Mouse (Mus musculus): ENCODE results near the gene Vsig2. TPM values are rescaled to one million over a fixed set of nuclear protein-coding genes. Genes with fewer than 3 reads are reported as not detected.
A peak's percentile ranks its signal among the peaks of the same experiment; 100 is the strongest.

The Vsig2 gene
- polyA plus RNA-seq, 1 experiment: 3.7 TPM

- H3K27me3 ChIP-seq (ENCODE audit: control insufficient read depth, insufficient read depth, low read length): no peaks in the 10 kb centered on the region
- no peak for DNase-seq (ENCODE audit: low read depth in 1 of 2, low spot score in 2 of 2)
- H3K4me1 ChIP-seq (ENCODE audit: control insufficient read depth, insufficient read depth, insufficient read length): peaks cover 12% of the 10 kb centered on the region
- 36% methylated on average over 3 of the region's 3 CpGs for WGBS
- no peaks in the 10 kb centered on the region for H3K36me3 ChIP-seq (ENCODE audit: control insufficient read depth, insufficient read depth, low read length)
- no peak overlapping the region for H3K27ac ChIP-seq (ENCODE audit: insufficient read depth, low read length)
- TF ChIP-seq CTCF (IDR thresholded peaks at IDR 0.05; ENCODE audit: extremely low read depth, insufficient read depth, insufficient read length, insufficient replicate concordance): no peak
- TF ChIP-seq POLR2A (IDR thresholded peaks at IDR 0.05; ENCODE audit: low read depth, low read length): no peak
- H3K4me3 ChIP-seq (ENCODE audit: extremely low read depth, insufficient read depth, insufficient read length): no peak overlapping the region
Measured at GRCm38 (mm10) chr9:37572204-37572876, 33.3 kb downstream of the Vsig2 start.

DNA sequence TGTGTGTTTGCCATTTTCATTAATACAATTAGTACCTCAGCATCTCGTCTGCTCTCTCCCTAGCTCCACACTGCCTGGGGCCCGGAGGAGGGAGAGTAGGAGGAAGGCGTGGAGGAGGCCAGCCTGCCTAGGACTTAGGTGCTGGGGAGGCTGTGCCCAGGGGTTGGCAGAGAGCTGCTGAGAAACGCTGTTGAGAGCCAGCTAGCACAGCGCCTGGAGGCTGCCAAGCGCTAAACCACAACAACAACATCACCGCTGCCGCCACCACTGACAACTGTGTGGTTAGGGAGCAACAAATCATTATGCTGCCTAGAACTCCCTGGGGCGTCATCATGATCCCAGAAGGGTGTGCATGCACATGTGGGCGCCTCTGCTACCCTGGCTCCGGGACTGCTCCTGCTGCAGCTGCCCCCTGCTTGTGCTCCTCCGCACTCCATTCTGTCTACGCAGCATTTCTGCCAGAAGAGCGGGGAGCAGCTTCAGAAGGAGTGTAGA lies 37.4 kb downstream of the Vsig2 start:
- TF ChIP-seq POLR2A (IDR thresholded peaks at IDR 0.05; ENCODE audit: low read depth, low read length) (no peak), CTCF (IDR thresholded peaks at IDR 0.05; ENCODE audit: extremely low read depth, insufficient read depth, insufficient read length, insufficient replicate concordance) (no peak)
- DNase-seq (ENCODE audit: low read depth in 1 of 2, low spot score in 2 of 2): peak; percentile 34 to 56
- Histone ChIP-seq H3K4me1 (ENCODE audit: control insufficient read depth, insufficient read depth, insufficient read length) (peaks cover 5% of the 10 kb centered on the region), H3K4me3 (ENCODE audit: extremely low read depth, insufficient read depth, insufficient read length) (no peak overlapping the region), H3K36me3 (ENCODE audit: control insufficient read depth, insufficient read depth, low read length) (no peaks in the 10 kb centered on the region), H3K27me3 (ENCODE audit: control insufficient read depth, insufficient read depth, low read length) (no peaks in the 10 kb centered on the region), H3K27ac (ENCODE audit: insufficient read depth, low read length) (no peak overlapping the region)
- 7% methylated on average over 14 of the region's 14 CpGs for WGBS

GRCm38 (mm10) chr9:37583594-37583993 lies 44.5 kb downstream of the Vsig2 start:
- Histone ChIP-seq H3K36me3 (ENCODE audit: control insufficient read depth, insufficient read depth, low read length) (no peaks in the 10 kb centered on the region), H3K4me3 (ENCODE audit: extremely low read depth, insufficient read depth, insufficient read length) (no peak overlapping the region), H3K27ac (ENCODE audit: insufficient read depth, low read length) (no peak overlapping the region), H3K27me3 (ENCODE audit: control insufficient read depth, insufficient read depth, low read length) (no peaks in the 10 kb centered on the region), H3K4me1 (ENCODE audit: control insufficient read depth, insufficient read depth, insufficient read length) (no peaks in the 10 kb centered on the region)
- peak in 1 of 2 experiments; percentile 9 for DNase-seq (ENCODE audit: low read depth in 1 of 2, low spot score in 2 of 2)
- no peak for TF ChIP-seq CTCF (IDR thresholded peaks at IDR 0.05; ENCODE audit: extremely low read depth, insufficient read depth, insufficient read length, insufficient replicate concordance)
- TF ChIP-seq POLR2A (IDR thresholded peaks at IDR 0.05; ENCODE audit: low read depth, low read length): no peak
- WGBS: 36% methylated on average over 5 of the region's 5 CpGs

DNA sequence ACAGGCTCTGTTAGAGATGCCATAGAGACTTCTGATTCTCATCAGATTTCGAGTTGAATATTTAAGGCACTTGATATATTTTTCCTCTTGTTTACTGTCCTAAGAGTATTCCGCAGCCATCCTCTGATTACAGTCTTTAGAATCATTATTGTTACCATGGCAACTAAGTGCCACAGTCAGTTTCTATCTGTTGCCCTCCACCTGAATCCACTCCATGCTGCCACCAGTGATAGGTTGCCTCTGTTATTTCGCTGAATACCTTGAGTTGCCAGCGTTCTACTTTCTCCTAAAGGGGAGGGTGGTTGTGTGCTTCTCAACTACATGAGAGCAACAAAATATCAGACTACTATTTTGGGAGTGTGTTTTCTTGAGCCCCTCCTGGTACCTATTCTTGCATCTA lies 47.7 kb downstream of the Vsig2 start:
- TF ChIP-seq POLR2A (IDR thresholded peaks at IDR 0.05; ENCODE audit: low read depth, low read length) (no peak), CTCF (IDR thresholded peaks at IDR 0.05; ENCODE audit: extremely low read depth, insufficient read depth, insufficient read length, insufficient replicate concordance) (no peak)
- WGBS: 91% methylated on average over 4 of the region's 4 CpGs
- no peak overlapping the region for H3K4me3 ChIP-seq (ENCODE audit: extremely low read depth, insufficient read depth, insufficient read length)
- no peaks in the 10 kb centered on the region for H3K4me1 ChIP-seq (ENCODE audit: control insufficient read depth, insufficient read depth, insufficient read length)
- H3K27ac ChIP-seq (ENCODE audit: insufficient read depth, low read length): no peak overlapping the region
- H3K27me3 ChIP-seq (ENCODE audit: control insufficient read depth, insufficient read depth, low read length): no peaks in the 10 kb centered on the region
- no peaks in the 10 kb centered on the region for H3K36me3 ChIP-seq (ENCODE audit: control insufficient read depth, insufficient read depth, low read length)
- DNase-seq (ENCODE audit: low read depth in 1 of 2, low spot score in 2 of 2): no peak

DNA sequence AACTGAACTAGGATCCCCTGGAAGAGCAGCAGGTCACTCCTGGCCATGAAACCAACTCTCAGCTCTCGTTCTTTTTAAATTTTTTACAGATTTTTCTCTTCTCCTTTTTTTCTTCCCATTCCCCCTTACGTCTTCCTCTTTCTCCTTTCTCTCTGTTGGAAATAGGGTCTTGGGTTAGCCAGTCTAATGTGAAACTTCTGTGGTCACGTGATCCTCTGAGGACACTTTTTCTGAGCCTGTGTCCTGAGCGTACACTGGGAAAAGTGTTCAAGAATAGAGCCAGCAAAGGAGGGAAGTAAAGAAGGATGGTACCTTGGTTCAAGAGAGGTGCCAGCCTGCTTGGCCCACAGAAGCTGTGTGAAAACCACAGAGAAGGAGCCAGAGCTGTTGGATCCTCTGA lies 51.3 kb downstream of the Vsig2 start:
- TF ChIP-seq CTCF (IDR thresholded peaks at IDR 0.05; ENCODE audit: extremely low read depth, insufficient read depth, insufficient read length, insufficient replicate concordance) (no peak), POLR2A (IDR thresholded peaks at IDR 0.05; ENCODE audit: low read depth, low read length) (no peak)
- Histone ChIP-seq H3K27ac (ENCODE audit: insufficient read depth, low read length) (no peak overlapping the region), H3K36me3 (ENCODE audit: control insufficient read depth, insufficient read depth, low read length) (no peaks in the 10 kb centered on the region), H3K27me3 (ENCODE audit: control insufficient read depth, insufficient read depth, low read length) (no peaks in the 10 kb centered on the region), H3K4me1 (ENCODE audit: control insufficient read depth, insufficient read depth, insufficient read length) (no peaks in the 10 kb centered on the region), H3K4me3 (ENCODE audit: extremely low read depth, insufficient read depth, insufficient read length) (no peak overlapping the region)
- no peak for DNase-seq (ENCODE audit: low read depth in 1 of 2, low spot score in 2 of 2)
- WGBS: 75% methylated on average over 4 of the region's 4 CpGs

DNA sequence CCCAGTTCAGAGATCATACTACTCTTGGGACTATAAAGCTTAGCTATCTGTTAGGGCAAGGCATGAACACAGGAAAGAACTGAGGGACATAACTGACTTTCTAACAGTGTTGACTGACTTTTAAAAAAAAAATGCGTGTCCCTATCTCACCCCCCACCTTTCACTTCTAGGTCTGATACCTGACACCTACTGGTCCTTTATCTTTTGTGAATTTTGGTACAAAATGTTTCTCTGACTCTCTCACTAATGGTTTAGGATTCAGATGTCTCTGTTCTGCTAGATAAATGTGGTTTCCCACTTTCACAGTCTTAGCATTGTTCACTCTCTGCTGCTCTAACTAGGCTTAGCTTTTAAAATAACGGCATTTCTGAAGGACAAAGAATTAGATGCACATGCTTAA lies 53.0 kb downstream of the Vsig2 start:
- no peak overlapping the region for H3K4me3 ChIP-seq (ENCODE audit: extremely low read depth, insufficient read depth, insufficient read length)
- TF ChIP-seq CTCF (IDR thresholded peaks at IDR 0.05; ENCODE audit: extremely low read depth, insufficient read depth, insufficient read length, insufficient replicate concordance) (no peak), POLR2A (IDR thresholded peaks at IDR 0.05; ENCODE audit: low read depth, low read length) (no peak)
- 64% methylated on average over 2 of the region's 2 CpGs for WGBS
- no peaks in the 10 kb centered on the region for H3K4me1 ChIP-seq (ENCODE audit: control insufficient read depth, insufficient read depth, insufficient read length)
- no peak for DNase-seq (ENCODE audit: low read depth in 1 of 2, low spot score in 2 of 2)
- no peak overlapping the region for H3K27ac ChIP-seq (ENCODE audit: insufficient read depth, low read length)
- no peaks in the 10 kb centered on the region for H3K36me3 ChIP-seq (ENCODE audit: control insufficient read depth, insufficient read depth, low read length)
- H3K27me3 ChIP-seq (ENCODE audit: control insufficient read depth, insufficient read depth, low read length): no peaks in the 10 kb centered on the region

- 25% methylated on average over 6 of the region's 6 CpGs for WGBS
- Histone ChIP-seq H3K27me3 (ENCODE audit: control insufficient read depth, insufficient read depth, low read length) (no peaks in the 10 kb centered on the region), H3K36me3 (ENCODE audit: control insufficient read depth, insufficient read depth, low read length) (no peaks in the 10 kb centered on the region), H3K4me1 (ENCODE audit: control insufficient read depth, insufficient read depth, insufficient read length) (no peaks in the 10 kb centered on the region), H3K27ac (ENCODE audit: insufficient read depth, low read length) (no peak overlapping the region), H3K4me3 (ENCODE audit: extremely low read depth, insufficient read depth, insufficient read length) (no peak overlapping the region)
- TF ChIP-seq POLR2A (IDR thresholded peaks at IDR 0.05; ENCODE audit: low read depth, low read length) (no peak), CTCF (IDR thresholded peaks at IDR 0.05; ENCODE audit: extremely low read depth, insufficient read depth, insufficient read length, insufficient replicate concordance) (no peak)
- no peak for DNase-seq (ENCODE audit: low read depth in 1 of 2, low spot score in 2 of 2)
Measured at GRCm38 (mm10) chr9:37592633-37593032, 53.6 kb downstream of the Vsig2 start.

Data from spleen, adult 2 months (tissue).